Mouse (Mus musculus): ENCODE results near the gene Fam133b. TPM values are rescaled to one million over a fixed set of nuclear protein-coding genes. Genes with fewer than 3 reads are reported as not detected.
"Not testable (repeated sequence)": the region's sequence is repeated elsewhere in the genome, so short reads cannot be mapped to it uniquely, and the experiment has no call there.

The Fam133b gene
- total RNA-seq, 2 experiments from 2014 or later, result 37.1 to 47.1 TPM

GRCm38 (mm10) chr5:3597171-3597570 lies 53.5 kb downstream of the Fam133b start:
- ATAC-seq (ENCODE audit: poor library complexity, severe bottlenecking), result no peak

- ATAC-seq (ENCODE audit: poor library complexity, severe bottlenecking), result no peak
Observed at GRCm38 (mm10) chr5:3598766-3599165, 55.1 kb downstream of the Fam133b start.

- ATAC-seq (ENCODE audit: poor library complexity, severe bottlenecking), result no peak
Observed at GRCm38 (mm10) chr5:3600298-3600697, 56.7 kb downstream of the Fam133b start.

GRCm38 (mm10) chr5:3600790-3601189 lies 57.2 kb downstream of the Fam133b start:
- no peak for ATAC-seq (ENCODE audit: poor library complexity, severe bottlenecking)

GRCm38 (mm10) chr5:3607114-3607513 lies 63.5 kb downstream of the Fam133b start:
- ATAC-seq (ENCODE audit: poor library complexity, severe bottlenecking), result no peak

GRCm38 (mm10) chr5:3609241-3609640 lies 65.6 kb downstream of the Fam133b start:
- no peak for ATAC-seq (ENCODE audit: poor library complexity, severe bottlenecking)

- not testable (repeated sequence) for ATAC-seq (ENCODE audit: poor library complexity, severe bottlenecking)
Observed at GRCm38 (mm10) chr5:3611835-3612234, 68.2 kb downstream of the Fam133b start.

Other genes starting within 250 kb of the Fam133b start
- gene Cdk6, start 202.3 kb upstream of the Fam133b start, total RNA-seq (2015), result 17.9 TPM in 2 replicates
- 9.7 and 18.8 TPM in 2 replicates for gene Cdk6, start 202.3 kb upstream of the Fam133b start, total RNA-seq (2017)
- gene 1700109H08Rik, start 27.7 kb downstream of the Fam133b start, total RNA-seq (2015), result 4.5 and 12.2 TPM in 2 replicates
- 4.9 and 5.0 TPM in 2 replicates for gene 1700109H08Rik, start 27.7 kb downstream of the Fam133b start, total RNA-seq (2017)
- gene Pex1, start 52.2 kb downstream of the Fam133b start, total RNA-seq (2015), result 10.4 and 22.3 TPM in 2 replicates
- gene Pex1, start 52.2 kb downstream of the Fam133b start, total RNA-seq (2017), result 16.6 TPM in 2 replicates
- 9.8 and 10.4 TPM in 2 replicates for gene Rbm48, start 52.8 kb downstream of the Fam133b start, total RNA-seq (2015)
- gene Rbm48, start 52.8 kb downstream of the Fam133b start, total RNA-seq (2017), result 17.4 and 18.1 TPM in 2 replicates
- 0.59 TPM in 1 of 2 replicates, not detected in the other for gene Tmbim7, start 107.3 kb downstream of the Fam133b start, total RNA-seq (2015)
- gene Tmbim7, start 107.3 kb downstream of the Fam133b start, total RNA-seq (2017), result not detected in 2 replicates
- 116 and 122 TPM in 2 replicates for gene Gatad1, start 113.4 kb downstream of the Fam133b start, total RNA-seq (2015)
- gene Gatad1, start 113.4 kb downstream of the Fam133b start, total RNA-seq (2017), result 160 and 173 TPM in 2 replicates

All from megakaryocyte, adult 5-6 weeks (primary cell).